Mouse (Mus musculus) left cerebral cortex, adult 2 months (tissue): ENCODE results near the gene Gpc5. TPM values are rescaled to one million over a fixed set of nuclear protein-coding genes. Genes with fewer than 3 reads are reported as not detected.

Source experiments
- DNase-seq, 2 experiments: peaks; one replicate each; pipeline ENCODE4 v3.0.0; 2021 to 2022; ENCODE audit warnings: low spot score in 2 of 2, mixed read lengths in 1 of 2; ENCODE audit errors: extremely low spot score in 1 of 2
- H3K27ac ChIP-seq: fragments of 200-600 bp; 2 replicates; pipeline ENCODE4 v1.8.1; 2022
- H3K4me3 ChIP-seq: fragments of 200-600 bp; 2 replicates; pipeline ENCODE4 v1.8.1; 2022
- CTCF ChIP-seq: fragments of 200-600 bp; IDR thresholded peaks from 2 replicates; pipeline ENCODE4 v1.8.1; 2022; ENCODE audit warnings: antibody characterized with exemption, mild to moderate bottlenecking, moderate library complexity
- intact Hi-C: fragments of 180-260 bp; cut with DNase I; formaldehyde crosslinking; loops from one replicate; pipeline ENCODE4 v1.15.1; 2025
- total RNA-seq, 2 experiments: library from RNA; stranded (reverse); gene quantifications; 2 replicates each; pipeline ENCODE4 v1.2.3; 2021

Gene Gpc5
- total RNA-seq, 2 experiments from 2014 or later = 31.6 to 34.7 TPM

GRCm38 (mm10) chr14:115406596-115406995, 314.6 kb downstream of the Gpc5 start:
- H3K27ac ChIP-seq = no peak overlapping the region
- no peak for DNase-seq
- no peak for TF ChIP-seq CTCF

GRCm38 (mm10) chr14:115407309-115407930, 315.4 kb downstream of the Gpc5 start:
- no peak for DNase-seq
- intact Hi-C loops = no loop called here
- H3K27ac ChIP-seq = no peak overlapping the region
- no peak overlapping the region for H3K4me3 ChIP-seq
- TF ChIP-seq CTCF = no peak

More at GRCm38 (mm10) chr14:115406596-115406995, 314.6 kb downstream of the Gpc5 start:
- intact Hi-C loops = no loop called here
- H3K4me3 ChIP-seq = no peak overlapping the region

- intact Hi-C loops = no loop called here
- no peak for TF ChIP-seq CTCF
- Histone ChIP-seq H3K4me3 (no peak overlapping the region), H3K27ac (no peak overlapping the region)
- no peak for DNase-seq
Observed at GRCm38 (mm10) chr14:115410881-115411280, 318.9 kb downstream of the Gpc5 start.

- DNase-seq = no peak
- no peak overlapping the region for H3K4me3 ChIP-seq
- intact Hi-C loops = no loop called here
- no peak overlapping the region for H3K27ac ChIP-seq
- no peak for TF ChIP-seq CTCF
Observed at GRCm38 (mm10) chr14:115411513-115412174, 319.6 kb downstream of the Gpc5 start.

- DNase-seq = no peak
- no peak for TF ChIP-seq CTCF
- intact Hi-C loops = no loop called here
- no peak overlapping the region for H3K4me3 ChIP-seq
- H3K27ac ChIP-seq = no peak overlapping the region
Observed at GRCm38 (mm10) chr14:115412821-115413220, 320.8 kb downstream of the Gpc5 start.

GRCm38 (mm10) chr14:115413429-115413828, 321.4 kb downstream of the Gpc5 start:
- no peak for TF ChIP-seq CTCF
- H3K27ac ChIP-seq = no peak overlapping the region
- intact Hi-C loops = no loop called here

GRCm38 (mm10) chr14:115414545-115414944, 322.5 kb downstream of the Gpc5 start:
- TF ChIP-seq CTCF = no peak
- H3K27ac ChIP-seq = no peak overlapping the region
- intact Hi-C loops = no loop called here
- no peak for DNase-seq
- no peak overlapping the region for H3K4me3 ChIP-seq

More at GRCm38 (mm10) chr14:115413429-115413828, 321.4 kb downstream of the Gpc5 start:
- no peak for DNase-seq
- no peak overlapping the region for H3K4me3 ChIP-seq

- intact Hi-C loops = no loop called here
- no peak overlapping the region for H3K4me3 ChIP-seq
- no peak for DNase-seq
- H3K27ac ChIP-seq = no peak overlapping the region
- no peak for TF ChIP-seq CTCF
Observed at GRCm38 (mm10) chr14:115431967-115432366, 340.0 kb downstream of the Gpc5 start.

- H3K27ac ChIP-seq = no peak overlapping the region
- no peak overlapping the region for H3K4me3 ChIP-seq
- no peak for DNase-seq
- TF ChIP-seq CTCF = no peak
- intact Hi-C loops = no loop called here
Observed at GRCm38 (mm10) chr14:115432368-115432767, 340.4 kb downstream of the Gpc5 start.

GRCm38 (mm10) chr14:115436617-115437016, 344.6 kb downstream of the Gpc5 start:
- no peak overlapping the region for H3K4me3 ChIP-seq
- no peak for DNase-seq
- intact Hi-C loops = no loop called here
- no peak overlapping the region for H3K27ac ChIP-seq
- no peak for TF ChIP-seq CTCF

- peak overlapping the region; percentile 36; the same call in 1 of the 2 replicates for H3K27ac ChIP-seq
- no peak for TF ChIP-seq CTCF
- H3K4me3 ChIP-seq = no peak overlapping the region
- DNase-seq = no peak
- intact Hi-C loops = no loop called here
Observed at GRCm38 (mm10) chr14:115444789-115445770, 353.1 kb downstream of the Gpc5 start.

- no peak for DNase-seq
- peak; percentile 48 for TF ChIP-seq CTCF
- Histone ChIP-seq H3K4me3 (no peak overlapping the region), H3K27ac (no peak overlapping the region)
- intact Hi-C loops = loop anchor here (2.0 to 5.0 kb wide), 2 partner anchors 380 to 434 kb away; no protein-coding TSS in a partner anchor
Observed at GRCm38 (mm10) chr14:115450938-115451337, 358.9 kb downstream of the Gpc5 start.
